Mouse (Mus musculus) heart, postnatal 14 days (tissue): ENCODE data around the gene AI464131. TPM values are rescaled to one million over a fixed set of nuclear protein-coding genes. Genes with fewer than 3 reads are reported as not detected.
"Not testable (repeated sequence)": the region's sequence is repeated elsewhere in the genome, so short reads cannot be mapped to it uniquely, and the experiment has no call there.

ENCODE experiments used
- DNase-seq, 2 experiments: peaks; one replicate each; pipeline ENCODE4 v3.0.0; 2021 to 2022
- intact Hi-C: fragments of 180-260 bp; cut with DNase I; formaldehyde crosslinking; loops from one replicate; pipeline ENCODE4 v1.15.1; 2025
- total RNA-seq, 2 experiments: library from RNA; stranded (reverse); gene quantifications; 2 replicates each; pipeline ENCODE4 v1.2.3; 2021

AI464131 gene
- total RNA-seq, 2 experiments from 2014 or later: 10.2 to 10.3 TPM

- intact Hi-C loops: no loop called here
- DNase-seq: no peak
Measured at GRCm38 (mm10) chr4:41478751-41479455, 24.0 kb downstream of the AI464131 start.

GRCm38 (mm10) chr4:41477648-41478160 lies 25.2 kb downstream of the AI464131 start:
- intact Hi-C loops: no loop called here
- DNase-seq: no peak

GRCm38 (mm10) chr4:41471384-41471689 lies 31.5 kb downstream of the AI464131 start:
- no peak for DNase-seq
- intact Hi-C loops: no loop called here

GRCm38 (mm10) chr4:41470684-41471383 lies 32.0 kb downstream of the AI464131 start:
- peak in 1 of 2 experiments; percentile 27 for DNase-seq
- intact Hi-C loops: no loop called here

GRCm38 (mm10) chr4:41470051-41470683 lies 32.7 kb downstream of the AI464131 start:
- intact Hi-C loops: no loop called here
- no peak for DNase-seq

- intact Hi-C loops: loop anchor here (2.0 to 5.0 kb wide), 3 partner anchors 38 to 240 kb away; no protein-coding TSS in a partner anchor
- DNase-seq: no peak
Measured at GRCm38 (mm10) chr4:41469199-41469598, 33.7 kb downstream of the AI464131 start.

GRCm38 (mm10) chr4:41468396-41469080 lies 34.3 kb downstream of the AI464131 start:
- intact Hi-C loops: loop anchor here (1.0 to 5.0 kb wide), 5 partner anchors 38 to 240 kb away; no protein-coding TSS in a partner anchor
- DNase-seq: peak; percentile 68 to 81

- DNase-seq: no peak
- intact Hi-C loops: loop anchor here (5.0 kb wide), 1 partner anchor 87 kb away; no protein-coding TSS in a partner anchor
Measured at GRCm38 (mm10) chr4:41465287-41465665, 37.6 kb downstream of the AI464131 start.

- peak; percentile 96 for DNase-seq
- intact Hi-C loops: loop anchor here (5.0 kb wide), 1 partner anchor 88 kb away; no protein-coding TSS in a partner anchor
Measured at GRCm38 (mm10) chr4:41464345-41465286, 38.3 kb downstream of the AI464131 start, which contains the start of the genes Kif24 and Nudt2. TSS of gene Kif24 (minus strand) at chr4:41464887. TSS of gene Nudt2 (plus strand) at chr4:41465151.

GRCm38 (mm10) chr4:41463051-41463738 lies 39.7 kb downstream of the AI464131 start:
- intact Hi-C loops, DNase-seq: not testable (repeated sequence)

- DNase-seq: no peak
- intact Hi-C loops: no loop called here
Measured at GRCm38 (mm10) chr4:41460690-41461089, 42.2 kb downstream of the AI464131 start.

- intact Hi-C loops: no loop called here
- DNase-seq: no peak
Measured at GRCm38 (mm10) chr4:41447595-41447994, 55.3 kb downstream of the AI464131 start.

Other genes starting within 250 kb of the AI464131 start
- 10 to 100 TPM; 65.3 to 66.0 TPM for gene Ubap2, start 227.9 kb downstream of the AI464131 start, total RNA-seq
- 10 to 100 TPM; 52.9 to 57.9 TPM for gene Dcaf12, start 188.2 kb downstream of the AI464131 start, total RNA-seq
- 10 to 100 TPM; 32.9 to 34.2 TPM for gene Ubap1, start 154.1 kb downstream of the AI464131 start, total RNA-seq
- gene Kif24, start 38.2 kb downstream of the AI464131 start, total RNA-seq: 1 to 10 TPM; 1.2 to 1.4 TPM
- 10 to 100 TPM; 24.6 to 25.8 TPM for gene Nudt2, start 37.9 kb downstream of the AI464131 start, total RNA-seq
- gene 1110017D15Rik, start 14.3 kb upstream of the AI464131 start, total RNA-seq: under 1 TPM in 1 of 2 experiments, not detected in 1; 0.69 TPM
- 10 to 100 TPM; 14.5 to 17.3 TPM for gene Fam219a, start 66.5 kb upstream of the AI464131 start, total RNA-seq
- gene Dnaic1, start 66.7 kb upstream of the AI464131 start, total RNA-seq: 1 to 10 TPM in 1 of 2 experiments, under 1 TPM in 1; 0.93 to 1.7 TPM
- gene Enho, start 137.2 kb upstream of the AI464131 start, total RNA-seq: 1 to 10 TPM; 4.3 to 4.6 TPM
- 1 to 10 TPM; 2.0 to 5.1 TPM for gene Cntfr, start 194.0 kb upstream of the AI464131 start, total RNA-seq
- 10 to 100 TPM; 56.9 to 61.0 TPM for gene Il11ra1, start 196.9 kb upstream of the AI464131 start, total RNA-seq
- gene Rpp25l, start 210.5 kb upstream of the AI464131 start, total RNA-seq: 10 to 100 TPM; 28.7 to 30.2 TPM
- 10 to 100 TPM; 83.6 to 87.8 TPM for gene Dctn3, start 220.1 kb upstream of the AI464131 start, total RNA-seq
- gene Arid3c, start 228.1 kb upstream of the AI464131 start, total RNA-seq: not detected